Mouse (Mus musculus) adrenal gland, adult 8-10 months (tissue): ENCODE results near the gene Prmt9. TPM values are rescaled to one million over a fixed set of nuclear protein-coding genes. Genes with fewer than 3 reads are reported as not detected.

ENCODE experiments used
- DNase-seq: peaks from one replicate; pipeline ENCODE4 v3.0.0; 2022
- total RNA-seq, 4 experiments: library from RNA; stranded (reverse); gene quantifications; 2 replicates each; pipeline ENCODE4 v1.2.4; 2022

Gene Prmt9
- total RNA-seq, 4 experiments from 2014 or later, result 17.0 to 21.5 (median 19.6) TPM

DNA sequence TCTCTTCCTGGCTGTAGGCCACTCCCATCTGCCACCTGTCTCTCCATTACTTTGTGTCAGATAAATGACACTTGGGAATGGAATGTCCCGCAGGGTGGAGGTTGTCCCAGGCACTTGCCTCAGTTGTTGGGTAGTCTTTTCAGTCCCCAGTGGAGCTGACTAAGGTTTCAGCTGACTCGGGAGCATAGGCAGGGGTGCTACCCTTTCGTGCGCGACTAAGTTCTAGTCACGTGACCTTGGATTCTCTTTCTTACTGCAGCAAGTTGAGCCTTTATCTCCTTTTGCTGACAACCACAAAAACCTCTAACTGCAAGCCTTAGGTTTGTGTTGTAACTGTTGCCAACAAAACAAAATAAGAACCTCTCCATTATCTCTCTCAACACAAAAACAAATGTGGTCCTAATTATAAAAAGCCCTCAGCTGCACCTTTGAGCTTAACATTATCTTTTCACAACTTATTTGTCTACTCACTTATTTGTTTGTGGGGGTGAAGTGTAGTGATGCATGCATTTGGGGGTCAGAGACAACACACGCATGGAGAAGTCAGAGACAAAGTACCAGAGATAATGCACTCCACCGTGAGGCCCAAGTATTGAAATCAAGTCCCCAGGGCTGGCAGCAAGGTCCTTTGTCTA lies 14.7 kb upstream of the Prmt9 start:
- no peak for DNase-seq

DNA sequence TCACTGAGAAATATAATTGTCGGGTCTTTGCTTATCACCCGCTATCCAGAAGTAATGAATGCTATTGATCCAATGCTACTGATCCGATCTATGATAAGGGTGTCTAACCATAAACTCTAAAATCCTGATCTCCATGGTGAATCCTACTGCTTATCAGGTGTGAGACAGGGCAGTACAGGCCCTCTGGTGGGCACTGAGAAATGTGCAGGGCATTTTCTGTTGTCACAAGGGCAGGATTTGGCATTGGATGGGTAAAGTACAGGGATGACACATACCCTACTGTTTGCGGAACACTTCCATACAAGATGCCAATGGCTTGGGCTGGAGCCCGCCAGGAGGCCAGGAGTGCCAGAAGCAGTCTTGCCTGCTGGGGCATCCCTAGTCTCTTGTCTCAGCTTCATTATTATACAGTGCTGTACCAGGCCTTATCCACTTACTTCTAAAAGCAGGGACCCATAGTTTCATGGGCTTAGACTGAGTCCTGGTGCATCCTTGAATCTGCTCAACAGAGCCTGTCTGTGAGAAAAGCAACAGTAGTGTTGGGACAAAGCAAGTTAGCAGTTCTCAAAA lies 14.1 kb upstream of the Prmt9 start:
- peak; percentile 73 for DNase-seq

GRCm38 (mm10) chr8:77536821-77537220 lies 12.4 kb upstream of the Prmt9 start:
- no peak for DNase-seq

DNA sequence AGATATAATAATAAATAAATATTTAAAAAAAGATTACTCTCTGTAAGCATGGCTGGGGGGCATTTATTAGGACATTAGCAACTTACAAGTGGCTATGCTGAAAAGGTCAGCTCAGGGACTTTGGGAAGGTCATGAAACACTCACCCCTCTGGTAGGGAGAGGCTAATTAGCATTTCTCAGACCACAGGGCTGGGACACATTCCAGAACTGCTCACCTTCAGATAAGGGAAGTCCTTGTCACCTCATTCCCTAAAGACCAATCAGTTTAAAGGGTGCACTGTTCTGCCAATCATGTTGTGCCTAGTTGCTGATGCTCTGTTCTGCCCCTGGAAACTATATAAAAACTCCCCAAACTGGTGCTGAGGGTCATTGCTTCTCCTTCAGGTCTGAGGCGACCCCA lies 10.9 kb upstream of the Prmt9 start:
- no peak for DNase-seq

- no peak for DNase-seq
These were observed 5.9 kb upstream of the Prmt9 start for GRCm38 (mm10) chr8:77543152-77543777.

DNA sequence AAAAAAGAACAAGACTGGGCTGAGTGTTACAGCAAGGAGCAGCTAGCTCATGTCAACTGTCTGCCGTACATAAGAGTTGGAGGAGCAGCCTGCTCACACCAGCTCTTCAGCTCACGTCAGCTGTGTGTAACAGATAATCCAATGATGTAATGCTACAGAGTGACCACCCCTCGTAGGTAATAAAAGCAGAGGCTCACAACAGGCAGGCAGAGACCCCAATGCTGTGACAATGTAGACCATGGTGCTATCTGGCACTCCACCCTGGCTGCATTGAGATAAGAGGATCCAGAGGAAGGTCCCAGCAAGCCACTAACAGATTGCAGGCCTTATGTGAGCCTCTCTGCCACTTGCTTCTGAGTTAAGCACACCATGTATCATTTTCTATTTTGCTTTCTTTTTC lies 4.8 kb upstream of the Prmt9 start:
- no peak for DNase-seq

GRCm38 (mm10) chr8:77545616-77546015 lies 3.6 kb upstream of the Prmt9 start:
- no peak for DNase-seq

GRCm38 (mm10) chr8:77549881-77550580 lies 834 bp downstream of the Prmt9 start:
- DNase-seq, result peak; percentile 31

GRCm38 (mm10) chr8:77552491-77552890 lies 3.3 kb downstream of the Prmt9 start:
- DNase-seq, result no peak

DNA sequence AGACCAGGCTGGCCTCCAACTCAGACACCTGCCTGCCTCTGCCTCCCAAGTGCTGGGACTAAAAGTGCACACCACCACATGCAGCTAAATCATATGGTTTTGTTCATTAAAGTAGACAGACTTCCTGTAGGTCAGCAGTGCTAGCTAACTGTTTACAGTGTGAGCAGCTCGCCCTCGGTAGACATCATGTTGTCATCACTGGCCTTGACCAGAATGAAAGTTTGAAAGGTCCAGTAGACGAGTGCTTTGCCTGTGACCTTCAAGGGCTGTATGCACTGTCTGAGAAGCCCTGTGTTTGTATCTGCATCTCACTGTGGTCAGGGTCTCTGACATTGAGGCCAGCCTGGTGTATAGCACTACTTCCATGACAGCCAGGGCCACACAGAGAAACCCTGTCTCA lies 12.2 kb downstream of the Prmt9 start:
- peak; percentile 25 for DNase-seq

DNA sequence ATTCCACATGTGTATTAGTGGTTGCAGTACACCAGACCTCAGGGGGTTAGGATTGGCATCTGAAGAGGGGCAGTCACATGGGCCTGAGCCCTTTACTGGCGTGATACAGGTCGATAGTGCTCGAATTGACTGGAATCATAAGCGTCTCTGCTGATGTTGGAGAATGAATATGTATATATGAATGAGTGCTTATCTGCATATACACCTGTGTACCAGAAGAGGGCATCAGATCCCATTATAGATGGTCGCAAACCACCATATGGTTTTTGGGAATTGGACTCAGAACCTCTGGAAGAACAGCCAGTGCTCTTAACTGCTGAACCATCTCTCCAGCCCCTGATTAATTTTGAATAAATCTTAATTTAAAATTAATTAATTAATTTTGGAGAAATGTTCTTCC lies 25.0 kb downstream of the Prmt9 start:
- no peak for DNase-seq

DNA sequence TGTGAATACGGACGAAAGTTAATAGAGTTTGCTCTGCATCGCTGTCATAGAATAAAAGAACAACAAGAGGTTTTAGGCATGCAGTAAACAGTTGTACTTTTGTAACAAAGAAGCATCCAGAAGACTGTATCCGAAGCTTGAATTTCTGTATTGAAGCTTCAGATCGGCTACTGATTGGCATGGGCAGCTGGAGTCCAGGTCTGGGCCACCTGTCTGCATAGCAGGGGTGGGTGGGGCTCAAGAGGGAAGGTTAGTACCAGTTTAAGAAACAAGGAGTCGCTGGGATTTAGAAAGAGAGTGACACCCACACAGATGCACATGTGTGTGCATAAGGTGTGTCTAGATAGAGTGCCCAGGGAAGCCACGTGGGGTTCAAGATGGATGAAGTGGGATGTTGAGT lies 28.5 kb downstream of the Prmt9 start:
- DNase-seq, result no peak

- no peak for DNase-seq
These were observed 35.0 kb downstream of the Prmt9 start for GRCm38 (mm10) chr8:77584174-77584573.

- DNase-seq, result no peak
These were observed 60.4 kb downstream of the Prmt9 start for GRCm38 (mm10) chr8:77609621-77610020.

GRCm38 (mm10) chr8:77610374-77610969 lies 61.3 kb downstream of the Prmt9 start, which contains the start of gene Tmem184c:
Gene Tmem184c (minus strand): TSS chr8:77610698.
- peak; percentile 98 for DNase-seq

DNA sequence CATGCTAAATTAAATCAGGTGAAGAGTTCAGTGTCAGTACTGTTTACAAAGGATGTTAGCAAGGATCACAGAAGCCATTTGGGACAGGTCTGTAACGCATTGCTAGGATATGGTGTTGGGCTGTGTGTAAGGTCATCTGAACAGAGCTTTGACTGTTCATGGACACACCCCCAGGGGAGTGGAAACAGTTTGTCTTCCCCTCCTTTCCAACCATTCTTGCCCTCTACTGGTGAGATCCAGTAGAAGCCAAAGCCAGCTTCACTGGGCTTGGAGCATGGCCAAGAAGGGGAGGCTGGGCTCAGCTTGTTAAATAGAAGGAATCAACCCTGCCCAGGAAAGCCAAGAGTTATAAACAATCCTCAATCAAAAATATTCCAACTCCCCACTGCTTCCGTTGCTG lies 68.7 kb downstream of the Prmt9 start:
- peak; percentile 28 for DNase-seq

GRCm38 (mm10) chr8:77623677-77624209 lies 74.5 kb downstream of the Prmt9 start:
- DNase-seq, result no peak

GRCm38 (mm10) chr8:77629858-77630537 lies 80.8 kb downstream of the Prmt9 start:
- DNase-seq, result peak; percentile 42

- no peak for DNase-seq
These were observed 81.5 kb downstream of the Prmt9 start for GRCm38 (mm10) chr8:77630691-77631090.
